Mouse (Mus musculus) adrenal gland, postnatal 10 days (tissue): ENCODE measurements at regions not wholly inside any gene's neighbourhood (a gene's known extent, or its start where the extent isn't known, plus 50 kb on each side); places are given as distances from the start of the nearest gene placed in this dataset.

Source experiments
- DNase-seq: peaks from one replicate; pipeline ENCODE4 v3.0.0; 2021; ENCODE audit warnings: mixed read lengths

DNA sequence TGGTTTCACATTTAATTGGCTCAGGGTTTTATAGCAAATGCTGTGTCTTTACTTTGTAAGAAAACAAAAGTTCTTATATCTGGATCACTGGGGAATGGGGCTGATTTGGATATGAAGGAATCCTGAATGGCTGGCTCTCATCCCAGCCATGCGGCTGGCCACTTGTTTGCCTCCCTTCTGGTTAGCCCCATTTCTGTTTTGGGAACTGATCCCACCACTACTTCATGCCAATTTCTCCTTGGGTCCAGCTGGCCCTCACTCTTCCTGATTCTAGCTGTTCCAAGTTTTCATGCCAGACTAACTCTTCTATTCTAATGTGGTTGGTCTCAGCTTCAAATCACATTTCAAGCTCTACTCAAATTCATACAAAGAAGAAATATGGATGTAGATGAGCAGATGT lies 5319.6 kb downstream of the 9330182O14Rik start:
- peak; percentile 29 for DNase-seq

DNA sequence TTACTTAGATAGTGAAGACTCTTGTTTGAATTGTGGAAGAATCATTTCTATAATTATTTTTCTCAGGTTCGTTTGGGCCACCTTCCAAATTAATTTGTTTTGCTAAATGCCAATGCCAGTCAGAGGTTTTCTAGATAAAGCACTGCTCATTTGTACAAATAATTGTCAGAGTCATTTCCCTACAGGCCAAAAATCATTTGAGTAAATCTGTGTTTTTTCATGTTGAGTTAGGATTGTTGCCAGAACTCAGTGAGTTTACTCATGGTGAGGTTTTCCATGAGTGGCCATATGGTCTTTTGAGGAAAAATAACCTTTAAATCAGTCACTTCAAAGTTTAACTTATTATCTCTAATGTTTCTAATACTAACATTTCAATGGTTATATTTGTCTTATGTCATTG lies 5336.3 kb downstream of the 9330182O14Rik start:
- DNase-seq, result no peak

DNA sequence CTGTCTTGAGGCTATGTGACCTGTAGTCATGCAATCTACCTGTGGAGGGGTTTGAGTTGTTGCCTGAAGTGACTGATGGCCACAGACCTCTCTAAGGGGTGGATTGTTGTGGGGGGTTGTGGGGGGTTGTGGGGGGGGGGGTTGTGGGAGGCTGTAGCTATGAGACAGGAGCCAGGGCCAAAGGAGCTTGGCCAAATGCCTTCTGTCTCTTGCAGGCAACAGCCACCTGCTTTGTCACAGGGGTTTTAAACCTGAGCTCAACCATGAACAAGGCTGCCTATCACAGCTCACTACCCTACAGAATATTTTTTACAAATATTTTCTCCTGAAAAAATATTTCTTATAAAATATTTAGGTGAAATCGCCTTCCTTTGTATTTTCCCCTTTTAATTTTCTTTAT lies 5339.0 kb downstream of the 9330182O14Rik start:
- DNase-seq, result no peak

DNA sequence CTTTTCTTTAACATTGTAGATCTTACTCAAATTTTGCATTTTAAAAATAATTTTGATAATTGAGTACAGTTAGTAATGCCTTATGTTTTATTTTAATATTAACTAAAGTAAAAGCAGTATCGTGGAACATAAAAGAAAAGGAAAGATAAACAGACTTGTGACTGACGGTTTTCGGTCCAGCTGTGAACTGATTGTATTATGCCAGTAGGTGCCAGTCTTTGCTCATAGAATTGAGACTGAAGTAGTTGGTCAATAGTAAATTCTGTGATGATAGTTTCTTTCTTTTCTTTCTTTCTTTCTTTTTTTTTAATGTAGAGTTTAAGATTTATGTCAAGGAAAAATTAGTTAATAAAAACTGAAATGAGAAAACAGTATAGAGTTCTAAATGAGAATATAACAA lies 5376.1 kb downstream of the 9330182O14Rik start:
- no peak for DNase-seq
